Mouse (Mus musculus) layer of hippocampus, adult 9-10 months (tissue): ENCODE data around the gene Zbtb43.

ENCODE experiments used
- DNase-seq: peaks from one replicate; pipeline ENCODE4 v3.0.0; 2022; ENCODE audit warnings: low spot score

Zbtb43 gene

GRCm38 (mm10) chr2:33454816-33455215, 13.5 kb downstream of the Zbtb43 start:
- DNase-seq, result no peak

GRCm38 (mm10) chr2:33453476-33453875, 14.9 kb downstream of the Zbtb43 start:
- no peak for DNase-seq

- DNase-seq, result no peak
These were observed 15.6 kb downstream of the Zbtb43 start for GRCm38 (mm10) chr2:33452721-33453120.

GRCm38 (mm10) chr2:33452140-33452539, 16.2 kb downstream of the Zbtb43 start:
- DNase-seq, result no peak

- no peak for DNase-seq
These were observed 17.1 kb downstream of the Zbtb43 start for GRCm38 (mm10) chr2:33451038-33451978.

- DNase-seq, result no peak
These were observed 19.1 kb downstream of the Zbtb43 start for GRCm38 (mm10) chr2:33449119-33449873.

- DNase-seq, result no peak
These were observed 21.6 kb downstream of the Zbtb43 start for GRCm38 (mm10) chr2:33446796-33447195.

- DNase-seq, result no peak
These were observed 22.6 kb downstream of the Zbtb43 start for GRCm38 (mm10) chr2:33445741-33446140.

DNA sequence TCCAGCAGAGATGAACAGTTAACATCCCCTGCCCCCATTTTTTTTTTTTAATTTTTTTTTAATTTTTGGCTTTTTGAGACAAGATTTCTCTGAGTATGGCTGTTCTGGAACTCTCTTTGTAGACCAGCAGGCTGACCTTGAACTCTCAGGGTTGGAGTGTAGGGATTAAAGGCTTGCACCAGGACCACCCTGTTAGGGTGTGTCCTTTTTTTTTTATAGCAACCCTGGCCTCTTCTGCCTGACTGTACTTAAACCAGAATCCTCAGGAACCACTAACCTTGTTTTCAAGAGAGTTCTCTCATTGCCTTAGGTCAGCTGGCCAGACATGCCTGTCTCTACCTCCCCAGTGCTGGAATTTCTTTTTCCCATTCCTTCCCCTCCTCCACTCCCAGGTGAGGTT, 23.5 kb downstream of the Zbtb43 start:
- DNase-seq, result no peak

- DNase-seq, result peak; percentile 52
These were observed 24.0 kb downstream of the Zbtb43 start for GRCm38 (mm10) chr2:33444358-33444757.

- no peak for DNase-seq
These were observed 25.7 kb downstream of the Zbtb43 start for GRCm38 (mm10) chr2:33442701-33443100.

- DNase-seq, result no peak
These were observed 27.5 kb downstream of the Zbtb43 start for GRCm38 (mm10) chr2:33440893-33441292.

GRCm38 (mm10) chr2:33439980-33440670, 28.2 kb downstream of the Zbtb43 start:
- DNase-seq, result no peak

DNA sequence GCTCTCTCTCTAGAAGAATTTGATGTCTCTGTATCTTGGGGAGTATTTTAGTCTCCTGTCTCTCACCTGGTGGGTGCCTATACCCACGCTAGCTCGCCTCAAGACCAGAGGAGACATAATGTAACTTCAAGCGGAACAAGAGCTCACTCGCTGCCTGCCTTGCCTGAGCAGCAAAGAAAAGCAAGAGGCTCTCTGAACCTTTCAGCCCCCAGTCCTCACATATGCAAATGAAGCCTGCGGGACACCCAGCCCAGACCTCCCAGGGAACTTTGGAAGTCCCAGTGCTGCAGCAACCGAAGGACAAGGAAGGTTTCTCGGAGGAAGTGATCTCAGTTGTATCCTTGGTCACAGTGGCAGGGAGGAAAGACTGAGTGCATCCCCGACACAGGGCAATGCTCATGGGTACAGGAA, 28.9 kb downstream of the Zbtb43 start:
- no peak for DNase-seq

DNA sequence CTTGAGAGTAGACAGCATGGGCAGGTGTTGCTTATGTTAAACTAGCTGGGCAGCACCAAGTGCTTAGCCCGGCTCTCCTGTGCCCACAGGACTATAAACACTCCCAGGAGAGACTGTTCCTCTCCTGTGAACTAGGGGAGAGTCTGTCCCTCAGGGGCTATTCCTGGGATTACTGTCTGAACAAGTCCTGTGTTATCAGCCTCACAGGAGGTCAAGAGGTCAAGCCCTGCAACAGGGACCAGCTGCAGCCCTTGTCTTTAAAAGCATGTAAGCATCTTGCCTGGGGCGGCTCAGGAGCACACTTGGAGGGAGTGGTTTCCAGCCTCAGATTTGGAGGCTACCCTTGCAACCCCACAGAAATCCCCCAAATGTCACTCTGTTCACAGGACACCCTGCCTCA, 30.0 kb downstream of the Zbtb43 start:
- no peak for DNase-seq

DNA sequence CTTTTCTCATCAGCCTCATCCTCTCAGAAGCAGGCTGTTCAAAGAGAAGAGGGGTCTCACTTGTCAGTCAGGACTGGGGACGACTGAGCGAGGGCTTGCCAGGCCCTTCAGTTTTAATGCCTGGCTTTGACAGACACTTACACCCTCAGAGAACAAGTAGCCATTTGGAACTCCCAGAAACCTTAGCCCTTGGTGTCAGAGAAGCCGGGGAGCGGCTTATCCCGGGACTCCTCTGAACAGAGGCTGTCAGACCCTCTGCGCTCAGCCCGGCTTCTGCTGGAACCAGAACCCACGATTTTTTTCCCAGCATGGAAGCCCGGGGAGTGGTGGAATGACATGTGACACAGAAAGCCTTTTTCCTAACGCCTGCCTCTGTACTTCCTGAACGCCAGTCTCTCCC, 31.2 kb downstream of the Zbtb43 start:
- DNase-seq, result no peak

GRCm38 (mm10) chr2:33436035-33436580, 32.3 kb downstream of the Zbtb43 start:
- no peak for DNase-seq

- no peak for DNase-seq
These were observed 33.2 kb downstream of the Zbtb43 start for GRCm38 (mm10) chr2:33435036-33435650.

- no peak for DNase-seq
These were observed 35.5 kb downstream of the Zbtb43 start for GRCm38 (mm10) chr2:33432877-33433276.

GRCm38 (mm10) chr2:33430771-33431699, 37.3 kb downstream of the Zbtb43 start, which contains the start of gene Zbtb34:
Gene Zbtb34 (minus strand): TSS chr2:33431324.
- no peak for DNase-seq
